Mouse (Mus musculus): ENCODE measurements at regions not wholly inside any gene's neighbourhood (a gene's known extent, or its start where the extent isn't known, plus 50 kb on each side); places are given as distances from the start of the nearest gene placed in this dataset.

DNA sequence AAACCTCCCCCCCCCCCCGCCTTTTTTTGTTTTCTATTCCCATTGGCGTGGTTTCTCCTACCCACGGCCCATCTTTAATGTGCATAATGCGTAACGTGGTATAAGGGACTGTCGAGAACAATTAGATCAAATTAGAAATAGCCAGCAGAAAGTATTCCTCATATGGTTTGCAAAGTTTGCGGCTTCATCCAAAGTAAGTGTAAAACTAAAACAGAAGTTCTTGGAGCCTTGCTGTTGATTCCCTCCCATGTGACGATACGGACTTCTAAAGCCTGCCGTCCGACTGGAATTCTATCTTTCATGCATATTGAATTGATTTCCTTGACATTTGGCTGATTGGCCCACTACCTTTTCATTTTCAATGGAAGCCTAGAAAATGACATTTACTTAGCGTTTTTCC is 128.7 kb upstream of the Fam241a start:
- intact Hi-C loops (cut with DNase I) = no loop called here

DNA sequence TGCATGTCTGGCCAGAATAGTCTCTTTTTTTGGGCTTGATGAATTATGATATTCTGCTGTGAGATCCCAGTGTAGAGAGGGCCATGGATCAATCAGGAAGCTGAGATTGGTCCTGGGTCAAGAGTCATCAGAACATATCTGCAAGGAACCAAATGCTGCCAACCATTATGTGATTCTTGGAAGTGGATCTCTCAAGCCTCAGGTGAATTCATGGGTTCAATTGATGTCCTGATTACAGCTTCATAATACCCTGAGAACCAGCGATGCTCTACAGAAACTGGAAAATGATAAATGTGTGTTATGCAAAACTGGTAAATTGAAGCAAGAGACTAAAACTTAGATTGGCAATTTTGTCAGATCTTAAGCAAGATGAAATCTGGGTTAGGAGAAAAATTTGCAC is 118.8 kb upstream of the Fam241a start:
- intact Hi-C loops (cut with DNase I) = no loop called here
- DNase-seq = no peak

More for the DNA sequence above, 128.7 kb upstream of the Fam241a start:
- DNase-seq = no peak

DNA sequence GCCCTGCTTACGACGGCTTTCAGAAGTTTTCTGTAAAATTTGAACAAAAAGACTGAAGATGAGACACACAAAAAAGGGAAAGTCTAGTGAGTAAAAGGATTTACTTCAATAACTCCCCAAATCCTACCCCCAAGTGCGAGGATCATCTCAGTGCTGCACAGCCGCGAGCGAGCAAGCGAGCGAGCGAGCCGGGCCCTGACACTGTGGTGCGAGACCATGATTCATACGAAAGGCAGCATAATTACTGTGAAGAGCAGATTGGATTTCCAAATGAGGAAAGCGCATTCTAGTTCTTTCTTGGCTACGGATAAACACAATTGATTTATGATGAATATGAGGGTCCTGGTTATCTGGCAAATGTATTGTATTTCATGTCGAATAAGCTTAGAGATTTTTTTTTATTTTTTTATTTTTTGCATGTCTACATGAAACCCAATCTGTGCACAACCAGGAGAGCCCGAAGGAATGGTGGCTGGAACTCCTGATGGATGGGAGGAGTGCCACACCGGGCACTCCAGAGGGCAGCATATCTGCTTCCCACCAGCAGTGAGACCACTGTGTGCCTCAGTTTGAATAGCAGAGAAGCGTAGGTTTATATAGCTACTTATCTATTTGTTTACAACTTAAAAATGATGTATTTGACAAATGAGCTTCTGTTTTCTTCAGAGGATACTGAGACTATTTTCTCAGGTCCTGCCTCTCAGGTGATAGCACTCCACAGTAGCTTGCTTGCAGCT is 106.9 kb upstream of the Fam241a start:
- no peak for DNase-seq
- intact Hi-C loops (cut with DNase I) = loop anchor here (1.0 to 10.0 kb wide), 3 partner anchors 334 to 1419 kb away; no protein-coding TSS in a partner anchor

DNA sequence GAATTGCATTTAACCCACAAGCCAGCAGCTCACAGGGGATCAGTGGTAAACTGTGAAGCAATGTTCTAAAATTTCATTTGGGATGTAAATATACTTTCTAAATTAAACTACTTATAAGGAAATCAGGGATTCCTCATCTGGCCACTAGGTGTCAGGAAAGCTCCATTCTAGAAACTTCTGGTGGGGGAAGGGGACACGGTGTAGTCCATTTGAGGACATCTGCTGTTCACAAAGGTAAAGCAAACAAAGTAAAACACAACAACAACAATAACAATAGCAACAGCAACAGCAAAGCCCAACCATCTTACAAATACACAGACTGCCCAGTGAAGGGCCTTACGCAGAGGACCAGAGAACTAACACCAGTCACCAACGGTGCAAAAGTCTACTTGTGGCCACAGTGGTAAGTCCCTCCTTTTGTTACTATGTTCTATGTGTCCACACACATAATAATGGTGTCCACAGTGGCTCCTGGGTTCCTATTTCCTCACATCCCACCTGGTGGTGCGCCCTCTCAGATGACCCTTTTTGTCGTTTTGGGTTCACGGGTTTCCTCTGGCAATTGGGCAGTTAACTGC is 105.9 kb upstream of the Fam241a start:
- DNase-seq = peak; percentile 4 to 55

DNA sequence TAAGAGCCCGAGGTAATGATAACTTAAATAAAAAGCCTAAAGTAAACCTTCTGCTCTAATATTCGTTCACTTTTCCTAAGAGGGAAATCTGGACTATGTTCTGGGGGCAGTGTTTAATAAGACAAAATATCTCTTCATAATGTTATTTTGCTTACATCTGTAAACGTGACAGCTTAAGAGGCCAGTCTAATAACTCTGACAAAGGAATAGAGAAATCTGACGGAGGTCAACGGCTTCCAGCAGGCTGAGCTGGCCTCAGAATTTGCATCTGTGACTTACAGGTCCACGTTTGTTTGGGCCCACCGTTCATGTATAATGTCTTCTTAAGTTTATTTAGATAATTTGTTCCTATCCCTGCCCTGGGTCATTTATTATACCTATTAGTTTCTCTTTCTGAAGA is 99.6 kb upstream of the Fam241a start:
- no peak for DNase-seq
- intact Hi-C loops (cut with DNase I) = no loop called here

More for the DNA sequence above, 105.9 kb upstream of the Fam241a start:
- intact Hi-C loops (cut with DNase I) = loop anchor here (1.0 to 10.0 kb wide), 3 partner anchors 335 to 1420 kb away; no protein-coding TSS in a partner anchor

DNA sequence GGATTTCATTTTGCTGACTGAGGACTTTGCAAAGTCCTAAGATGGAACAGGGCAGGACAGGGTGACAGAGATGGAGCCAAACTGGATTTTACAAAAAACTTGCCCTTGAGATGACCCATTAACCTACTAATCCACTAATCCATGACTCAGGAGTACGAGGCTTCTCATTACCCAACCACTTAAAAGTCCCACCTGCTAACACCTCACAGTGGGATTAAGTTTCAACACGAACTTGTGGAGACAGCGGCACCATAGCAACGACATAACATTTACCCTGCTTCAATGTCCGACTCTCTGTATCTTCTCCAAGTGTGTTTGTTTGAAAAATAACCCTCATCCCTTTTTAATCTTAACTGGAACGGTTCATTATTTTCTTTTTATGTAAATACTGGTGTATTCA is 91.5 kb upstream of the Fam241a start:
- DNase-seq = no peak
- intact Hi-C loops (cut with DNase I) = no loop called here

DNA sequence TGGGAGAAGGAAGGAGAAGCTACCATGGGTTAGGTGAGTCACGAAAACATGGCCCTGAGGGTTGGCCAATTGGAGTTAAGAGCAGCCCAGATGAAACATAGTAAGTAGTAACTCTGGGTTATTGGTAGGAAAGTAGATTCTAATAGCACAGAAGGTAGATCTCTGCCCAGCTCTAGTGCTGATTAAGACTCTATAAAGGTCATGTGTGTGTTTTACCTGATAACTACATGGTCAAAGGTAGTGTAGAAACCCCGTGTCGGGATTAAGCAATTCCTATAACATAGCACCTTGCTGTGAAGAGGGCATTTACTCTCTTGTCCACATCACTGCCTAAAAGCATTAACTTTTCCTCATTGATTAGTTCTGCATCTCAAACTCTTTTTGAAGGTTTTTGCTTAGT is 89.0 kb upstream of the Fam241a start:
- DNase-seq = no peak
- intact Hi-C loops (cut with DNase I) = no loop called here

DNA sequence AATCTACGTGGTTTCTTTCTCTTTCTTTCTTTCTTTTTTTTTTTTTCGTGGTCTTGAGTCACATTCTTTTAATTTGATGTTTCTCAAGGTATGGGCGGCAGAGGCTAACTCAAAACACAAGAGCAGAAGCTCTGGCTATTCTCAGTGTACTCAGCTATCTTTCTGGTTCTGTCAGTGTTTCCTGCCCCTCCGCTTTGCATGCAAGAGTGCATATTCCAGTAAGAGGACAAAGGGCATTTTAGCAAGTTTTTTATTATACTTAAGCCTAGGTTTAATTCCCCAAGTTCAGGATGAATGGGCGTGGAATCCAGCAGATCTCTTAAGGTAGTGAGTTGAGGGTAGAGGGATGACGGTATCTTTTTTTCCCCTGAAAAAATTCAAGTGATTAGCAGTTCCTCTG is 81.1 kb upstream of the Fam241a start:
- DNase-seq = no peak
- intact Hi-C loops (cut with DNase I) = no loop called here

DNA sequence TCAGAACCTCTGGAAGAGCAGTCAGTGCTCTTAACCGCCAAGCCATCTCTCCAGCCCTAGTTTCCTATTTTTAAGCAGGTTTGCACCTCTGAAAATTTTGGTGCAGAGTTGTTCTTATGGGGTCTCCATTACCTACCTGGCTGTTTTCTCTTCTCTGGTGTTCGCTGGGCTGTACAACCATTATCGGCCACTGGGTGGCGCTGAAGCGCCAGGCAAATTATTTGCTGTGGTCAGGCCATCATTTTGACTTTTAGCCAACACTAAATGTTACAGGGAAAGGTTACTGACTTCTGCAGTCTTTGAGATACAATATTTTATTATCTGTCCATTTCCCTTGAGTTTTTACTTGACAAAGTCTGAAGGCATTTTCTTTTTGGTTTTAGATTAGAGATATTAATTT is 74.8 kb upstream of the Fam241a start:
- intact Hi-C loops (cut with DNase I) = no loop called here
- peak; percentile 53 to 75 for DNase-seq

DNA sequence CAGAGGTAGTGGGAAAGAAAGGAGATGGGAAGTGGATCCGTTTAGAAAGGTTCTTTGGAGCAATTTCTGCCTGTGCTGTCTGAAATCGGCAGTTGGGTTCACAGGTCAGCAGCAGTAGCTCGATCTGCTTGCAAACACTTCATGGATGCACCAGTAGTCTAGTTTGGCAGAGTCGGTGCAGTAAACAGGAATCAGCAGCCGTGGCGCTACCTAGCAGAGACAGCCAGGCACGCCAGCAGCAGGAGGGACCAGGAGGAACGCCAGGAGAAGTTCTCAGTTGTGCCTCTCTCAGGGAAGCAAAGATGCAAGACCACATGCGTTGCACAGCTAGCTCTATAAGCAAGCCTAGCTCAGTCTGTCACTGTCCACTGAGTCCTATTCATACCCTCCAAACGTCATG is 71.0 kb upstream of the Fam241a start:
- DNase-seq = no peak
- intact Hi-C loops (cut with DNase I) = no loop called here

DNA sequence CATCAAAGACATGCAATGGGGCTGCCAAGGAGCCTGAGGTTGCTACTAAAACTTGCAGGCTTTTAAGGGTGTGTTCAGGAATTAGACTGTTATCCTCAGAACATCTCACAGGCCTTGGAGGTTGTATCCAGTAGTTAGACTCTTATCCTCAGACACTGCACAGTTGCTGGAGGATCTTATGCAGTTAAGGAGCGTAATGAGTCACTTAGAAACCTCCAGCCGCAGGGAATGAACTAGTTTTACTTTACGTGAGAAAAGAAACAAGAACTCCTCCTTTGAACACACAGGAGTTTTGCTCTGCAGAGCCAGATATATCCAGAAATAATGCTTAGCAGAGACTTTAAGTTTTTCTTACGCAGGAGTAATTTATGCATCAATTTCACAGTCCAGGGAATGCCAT is 70.1 kb upstream of the Fam241a start:
- intact Hi-C loops (cut with DNase I) = no loop called here
- no peak for DNase-seq

DNA sequence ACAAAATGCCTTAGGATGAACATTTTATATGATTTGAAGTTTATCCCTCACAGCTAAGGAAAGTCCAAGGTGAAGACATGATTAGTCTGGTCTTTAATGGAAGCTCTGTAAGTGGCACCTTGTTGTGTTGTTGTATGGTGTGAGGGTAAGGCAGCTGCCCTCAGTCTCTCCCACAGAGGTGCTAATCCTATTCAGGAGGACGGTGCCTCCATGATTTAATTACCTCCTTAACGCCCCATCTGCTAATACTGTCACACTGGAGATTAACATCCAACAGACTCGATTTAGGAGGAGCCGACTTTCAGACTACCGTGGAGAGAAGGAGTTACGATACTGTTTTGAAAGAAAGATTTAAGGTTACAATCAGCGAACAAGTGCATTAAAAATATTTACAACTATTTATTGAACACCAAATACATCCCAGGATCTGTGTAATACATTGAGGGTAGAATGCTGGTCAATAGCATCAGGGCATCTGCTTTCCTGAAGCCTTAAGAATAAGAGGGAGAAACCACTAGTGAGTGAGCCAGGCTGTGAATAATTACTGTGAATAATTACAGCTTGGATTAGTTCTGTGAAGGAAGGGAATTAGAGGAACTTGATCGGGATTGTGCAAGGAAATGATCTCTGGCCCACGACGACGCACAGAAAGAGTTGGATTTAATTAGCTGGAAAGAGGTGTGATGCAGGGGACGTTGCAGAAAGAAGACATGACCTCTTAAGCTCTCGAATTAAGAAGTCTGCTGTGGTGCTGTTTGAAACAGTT is 63.0 kb upstream of the Fam241a start:
- no peak for DNase-seq
- intact Hi-C loops (cut with DNase I) = no loop called here

DNA sequence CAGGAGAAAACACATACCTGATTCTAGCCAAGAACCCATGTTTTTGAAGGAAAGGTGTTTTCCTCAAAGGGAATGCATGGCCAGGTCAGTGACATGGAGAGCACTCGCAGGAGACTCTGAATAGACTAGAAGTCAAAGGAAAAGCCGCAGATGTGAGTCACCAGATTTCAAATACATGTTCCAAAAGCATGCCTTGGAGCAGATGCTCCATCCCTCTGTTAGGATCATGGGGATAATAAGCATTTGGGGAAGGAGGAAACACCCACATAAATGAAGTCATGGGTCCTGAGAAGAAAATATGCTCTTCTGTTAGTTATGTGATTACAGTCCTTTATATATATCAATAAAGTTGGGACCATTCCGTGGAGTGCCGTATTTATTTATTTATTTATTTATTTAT is 58.7 kb upstream of the Fam241a start:
- DNase-seq = no peak
- intact Hi-C loops (cut with DNase I) = no loop called here

DNA sequence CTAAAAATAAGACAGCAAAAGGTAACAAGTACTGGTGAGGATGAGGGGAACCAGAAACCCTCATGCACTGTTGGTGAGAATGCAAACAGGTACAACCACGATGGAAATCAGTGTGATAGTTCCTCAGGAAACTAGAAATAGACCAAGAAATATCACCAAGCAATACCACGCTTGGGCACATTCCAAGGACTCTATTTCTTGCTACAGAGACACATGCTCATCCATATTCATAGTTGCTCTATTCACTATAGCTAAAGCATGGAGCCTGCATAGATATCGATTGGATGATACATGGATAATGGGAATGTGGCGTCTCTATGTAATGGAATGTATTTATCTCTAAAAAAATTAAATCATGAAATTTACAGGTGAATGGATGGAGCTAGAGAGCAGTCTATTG is 57.5 kb upstream of the Fam241a start:
- intact Hi-C loops (cut with DNase I) = no loop called here
- no peak for DNase-seq

DNA sequence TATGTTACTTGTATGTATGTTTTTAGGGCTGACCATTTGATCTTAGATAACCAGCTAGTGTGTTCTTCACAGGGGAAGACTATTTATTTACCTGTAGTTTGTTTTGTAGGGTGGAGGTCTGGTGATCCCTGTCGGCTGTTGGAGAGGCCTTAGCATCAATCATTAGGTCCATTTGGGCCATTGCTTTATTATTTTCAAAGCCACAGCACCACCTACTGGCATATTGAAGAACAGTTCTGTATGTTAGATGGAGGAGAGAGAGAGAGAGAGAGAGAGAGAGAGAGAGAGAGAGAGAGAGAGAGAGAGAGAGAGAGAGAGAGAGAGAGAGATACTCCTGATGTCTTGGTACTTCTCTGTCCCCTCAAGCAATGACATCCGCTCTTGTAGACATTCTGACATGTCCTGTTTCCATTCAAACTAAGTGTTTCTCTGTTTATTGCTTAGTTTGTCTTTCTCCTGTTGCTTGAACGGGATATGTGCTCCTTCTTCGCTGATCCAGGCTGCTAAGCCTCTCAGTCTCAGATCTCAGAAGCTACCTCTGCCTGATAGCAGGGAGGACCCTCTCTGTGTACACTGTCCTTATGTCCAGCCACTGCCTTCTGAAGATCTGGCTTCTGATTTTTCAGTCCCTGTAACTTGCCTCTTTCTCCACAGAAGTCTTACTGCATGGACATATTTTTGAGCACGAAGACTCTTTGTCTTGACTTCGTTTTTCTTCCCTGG is 52.9 kb upstream of the Fam241a start:
- DNase-seq = peak; percentile 25 to 71
- intact Hi-C loops (cut with DNase I) = loop anchor here (1.0 to 5.0 kb wide), 4 partner anchors 52 to 377 kb away; partner anchors contain the start of gene Fam241a

DNA sequence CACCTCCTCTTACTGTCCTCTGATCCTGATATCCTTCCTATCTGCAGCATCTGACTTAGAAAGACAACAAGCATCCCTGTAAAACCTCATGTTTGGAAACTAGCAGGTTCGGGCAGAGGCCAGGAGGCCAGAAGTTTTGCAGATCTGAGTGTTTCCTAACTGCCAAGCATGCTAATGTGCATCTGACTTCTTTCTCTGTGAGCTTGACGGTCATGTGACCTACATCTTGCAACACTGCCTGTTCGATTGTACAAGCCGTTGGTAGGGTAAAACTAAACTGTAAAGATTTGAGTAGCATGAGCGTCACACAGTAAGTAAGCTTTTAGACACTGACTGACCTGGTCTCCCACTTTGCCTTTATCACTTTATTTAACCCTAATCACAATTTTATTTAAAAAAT is 52.2 kb upstream of the Fam241a start:
- intact Hi-C loops (cut with DNase I) = loop anchor here (2.0 to 5.0 kb wide), 3 partner anchors 51 to 376 kb away; partner anchors contain the start of gene Fam241a
- no peak for DNase-seq

Data from heart, postnatal 14 days (tissue).